Mouse (Mus musculus) mouse trophoblast stem cell (cell line): ENCODE data around the gene Aacs.

Experiments
- in situ Hi-C, 2 experiments: fragments of 300-500 bp; cut with MseI, MboI; formaldehyde crosslinking; loops; 2 replicates in 1 of 2; 3 replicates in 1 of 2; pipeline ENCODE4 v1.15.1; 2025

Gene Aacs

GRCm38 (mm10) chr5:125533225-125533900 lies 57.7 kb downstream of the Aacs start:
- in situ Hi-C loops: no loop called here

GRCm38 (mm10) chr5:125534168-125534610 lies 58.6 kb downstream of the Aacs start:
- in situ Hi-C loops: no loop called here

GRCm38 (mm10) chr5:125534611-125535324 lies 59.2 kb downstream of the Aacs start:
- in situ Hi-C loops: no loop called here

GRCm38 (mm10) chr5:125545090-125545489 lies 69.5 kb downstream of the Aacs start:
- in situ Hi-C loops: no loop called here

- in situ Hi-C loops: no loop called here
Observed at GRCm38 (mm10) chr5:125546293-125546692, 70.7 kb downstream of the Aacs start.

- in situ Hi-C loops: no loop called here
Observed at GRCm38 (mm10) chr5:125549750-125550489, 74.3 kb downstream of the Aacs start.

GRCm38 (mm10) chr5:125555732-125556131 lies 80.1 kb downstream of the Aacs start:
- in situ Hi-C loops: no loop called here

- in situ Hi-C loops: no loop called here
Observed at GRCm38 (mm10) chr5:125563492-125563891, 87.9 kb downstream of the Aacs start.

- in situ Hi-C loops: no loop called here
Observed at GRCm38 (mm10) chr5:125565725-125566124, 90.1 kb downstream of the Aacs start.
